Mouse (Mus musculus): ENCODE data around the gene Klhl23. TPM values are rescaled to one million over a fixed set of nuclear protein-coding genes. Genes with fewer than 3 reads are reported as not detected.

The Klhl23 gene
- polyA plus RNA-seq, 1 experiment from 2014 or later: 40.3 TPM

Other genes with a start within 250 kb of the Klhl23 start
- gene Lrp2, start 235.9 kb upstream of the Klhl23 start, polyA plus RNA-seq (2016; fragmentation: Nextera tagmentation; extraction: Ambion mirVana): 0.60 and 1.3 TPM in 2 replicates
- gene Bbs5, start 174.8 kb upstream of the Klhl23 start, polyA plus RNA-seq (2016; fragmentation: Nextera tagmentation; extraction: Ambion mirVana): 14.5 and 15.9 TPM in 2 replicates
- gene Klhl41, start 151.8 kb upstream of the Klhl23 start, polyA plus RNA-seq (2016; fragmentation: Nextera tagmentation; extraction: Ambion mirVana): 8.3 and 15.4 TPM in 2 replicates
- 19.5 and 23.0 TPM in 2 replicates for gene Fastkd1, start 108.4 kb upstream of the Klhl23 start, polyA plus RNA-seq (2016; fragmentation: Nextera tagmentation; extraction: Ambion mirVana)
- 98.0 and 114 TPM in 2 replicates for gene Ppig, start 99.4 kb upstream of the Klhl23 start, polyA plus RNA-seq (2016; fragmentation: Nextera tagmentation; extraction: Ambion mirVana)
- gene Ccdc173, start 32.4 kb upstream of the Klhl23 start, polyA plus RNA-seq (2016; fragmentation: Nextera tagmentation; extraction: Ambion mirVana): 1.0 and 1.3 TPM in 2 replicates
- gene Phospho2, start 32.3 kb upstream of the Klhl23 start, polyA plus RNA-seq (2016; fragmentation: Nextera tagmentation; extraction: Ambion mirVana): 19.8 and 21.5 TPM in 2 replicates
- gene Ssb, start 39.6 kb downstream of the Klhl23 start, polyA plus RNA-seq (2016; fragmentation: Nextera tagmentation; extraction: Ambion mirVana): 216 and 283 TPM in 2 replicates
- gene Mettl5, start 63.7 kb downstream of the Klhl23 start, polyA plus RNA-seq (2016; fragmentation: Nextera tagmentation; extraction: Ambion mirVana): 37.1 and 38.3 TPM in 2 replicates
- gene Ubr3, start 75.3 kb downstream of the Klhl23 start, polyA plus RNA-seq (2016; fragmentation: Nextera tagmentation; extraction: Ambion mirVana): 14.0 and 16.3 TPM in 2 replicates
- 0.25 and 0.32 TPM in 2 replicates for gene Myo3b, start 217.2 kb downstream of the Klhl23 start, polyA plus RNA-seq (2016; fragmentation: Nextera tagmentation; extraction: Ambion mirVana)

Data from heart, embryonic 10.5 days (tissue).